Mouse (Mus musculus) olfactory bulb, adult 2 months (tissue): ENCODE data around the gene Kcnn3. TPM values are rescaled to one million over a fixed set of nuclear protein-coding genes. Genes with fewer than 3 reads are reported as not detected.

ENCODE experiments used
- H3K27ac ChIP-seq: fragments of 200-500 bp; 2 replicates; pipeline ENCODE4 v1.5.1; 2012; ENCODE audit warnings: low read depth, low read length; ENCODE audit not compliant: insufficient read depth
- H3K4me1 ChIP-seq: fragments of 200-500 bp; 2 replicates; pipeline ENCODE4 v1.6.1; 2012; ENCODE audit warnings: low read length; ENCODE audit not compliant: control insufficient read depth, insufficient read depth
- H3K4me3 ChIP-seq: fragments of 200-500 bp; 2 replicates; pipeline ENCODE4 v1.5.1; 2012; ENCODE audit warnings: mild to moderate bottlenecking, low read depth, low read length, moderate library complexity; ENCODE audit not compliant: insufficient read depth
- CTCF ChIP-seq: fragments of 200-500 bp; IDR thresholded peaks from 2 replicates; pipeline ENCODE4 v1.5.1; 2012; ENCODE audit warnings: low read depth, mild to moderate bottlenecking, low read length, moderate library complexity; ENCODE audit not compliant: insufficient read depth
- POLR2A ChIP-seq: fragments of 200-500 bp; IDR thresholded peaks from 2 replicates; pipeline ENCODE4 v1.6.1; 2012; ENCODE audit warnings: mild to moderate bottlenecking, low read depth, low read length, moderate library complexity; ENCODE audit not compliant: insufficient read depth
- WGBS: fragments of 180-500 bp; shearing (Covaris S2); methylation state at CpG from one replicate; pipeline ENCODE4 v1.1.7; 2018; 5-methylcytosine and 5-hydroxymethylcytosine counted together
- polyA plus RNA-seq: library from polyadenylated mRNA; stranded (reverse); fragments of >200 nt; gene quantifications from 2 replicates; pipeline ENCODE4 v1.2.4, GENCODE M21; 2012; ENCODE audit warnings: low replicate concordance; ENCODE audit not compliant: missing spikeins, insufficient read depth, insufficient read length

Gene Kcnn3
- polyA plus RNA-seq, 1 experiment, result not detected

DNA sequence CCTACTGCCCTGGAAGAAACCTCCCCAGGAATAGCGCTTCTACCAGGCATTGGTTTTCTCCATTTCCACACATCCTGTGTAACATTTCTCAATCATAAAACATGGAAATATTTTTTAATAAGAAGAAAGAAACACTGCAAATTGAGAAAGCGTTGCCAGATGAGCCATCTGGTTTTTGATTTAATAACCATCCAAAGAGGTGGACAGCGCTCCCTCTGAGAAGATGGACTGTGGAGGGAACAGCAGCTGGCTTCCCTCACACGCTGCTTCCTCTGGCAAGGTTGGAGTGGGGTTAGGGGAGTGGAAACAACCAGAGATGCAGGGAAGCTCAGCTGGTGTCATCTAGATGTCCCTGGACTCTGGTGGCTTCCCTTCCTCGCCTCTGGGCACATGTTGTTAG is 111.8 kb downstream of the Kcnn3 start:
- no peaks in the 10 kb centered on the region for H3K4me1 ChIP-seq
- no peak overlapping the region for H3K27ac ChIP-seq
- no peak for TF ChIP-seq CTCF
- TF ChIP-seq POLR2A, result no peak
- H3K4me3 ChIP-seq, result no peak overlapping the region
- 91% methylated on average over 5 of the region's 5 CpGs for WGBS

DNA sequence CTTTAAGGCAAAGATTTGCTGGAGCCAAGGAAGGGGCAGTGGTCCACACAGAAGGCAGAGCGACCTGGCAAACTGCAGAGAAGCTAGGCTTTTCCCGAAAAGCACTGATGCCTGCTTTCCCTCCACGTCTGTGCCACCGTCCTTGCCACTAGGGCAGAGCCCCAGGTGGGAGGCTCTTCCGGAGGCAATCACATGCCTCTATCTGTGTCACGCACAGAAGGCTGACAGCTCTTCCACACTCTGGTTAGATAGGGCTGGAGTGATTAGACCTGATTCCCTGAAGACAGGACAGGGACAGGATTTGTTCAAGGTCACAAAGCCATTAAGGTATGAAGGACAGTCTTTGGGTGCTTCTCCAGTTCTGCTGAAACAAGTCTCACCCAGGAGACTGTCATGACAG is 113.6 kb downstream of the Kcnn3 start:
- H3K4me3 ChIP-seq, result no peak overlapping the region
- 79% methylated on average over 6 of the region's 6 CpGs for WGBS
- TF ChIP-seq CTCF, result no peak
- no peak for TF ChIP-seq POLR2A
- no peak overlapping the region for H3K27ac ChIP-seq
- no peaks in the 10 kb centered on the region for H3K4me1 ChIP-seq

DNA sequence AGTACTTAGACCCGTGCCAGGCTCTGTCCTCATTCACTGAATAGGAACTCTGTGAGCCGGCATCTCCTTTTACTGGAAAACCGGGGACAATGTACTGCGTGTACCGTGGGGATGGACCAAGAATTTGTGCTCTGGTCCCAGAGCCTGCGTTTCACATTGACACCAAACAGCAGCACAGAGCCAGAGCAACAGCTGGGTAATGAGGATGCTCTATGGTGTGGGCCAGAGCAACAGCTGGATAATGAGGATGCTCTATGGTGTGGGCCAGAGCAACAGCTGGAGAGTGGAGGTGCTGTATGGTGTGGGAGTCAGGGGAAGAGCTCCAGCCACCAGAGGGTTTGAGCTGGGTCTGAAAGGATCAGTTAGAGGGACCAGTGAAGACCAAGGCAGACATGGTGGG is 114.0 kb downstream of the Kcnn3 start:
- no peak overlapping the region for H3K4me3 ChIP-seq
- 81% methylated on average over 6 of the region's 6 CpGs for WGBS
- no peaks in the 10 kb centered on the region for H3K4me1 ChIP-seq
- H3K27ac ChIP-seq, result no peak overlapping the region
- no peak for TF ChIP-seq POLR2A
- no peak for TF ChIP-seq CTCF

DNA sequence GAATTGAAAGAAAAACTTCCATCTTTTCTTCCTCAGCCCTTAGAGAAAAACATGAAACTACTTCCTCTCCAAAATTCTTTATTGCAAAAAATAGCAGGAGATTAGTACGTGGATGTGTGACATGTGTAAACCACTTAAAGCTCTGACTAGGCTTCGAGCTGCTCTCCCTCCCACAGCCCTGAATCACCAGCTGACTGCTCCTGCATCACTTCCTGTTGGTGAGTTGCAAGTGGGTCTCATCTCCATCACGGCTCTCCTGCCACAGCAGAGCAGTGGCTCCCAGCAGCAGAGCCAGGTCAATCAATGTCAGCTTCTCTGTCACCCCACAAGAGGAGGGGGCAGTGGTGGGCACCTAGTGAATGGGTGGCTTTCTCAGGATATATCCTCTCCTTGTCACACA is 120.8 kb downstream of the Kcnn3 start:
- TF ChIP-seq POLR2A (no peak), CTCF (no peak)
- Histone ChIP-seq H3K27ac (no peak overlapping the region), H3K4me1 (peaks cover 7% of the 10 kb centered on the region; the same call in 1 of the 2 replicates), H3K4me3 (no peak overlapping the region)
- 34% methylated on average over 3 of the region's 3 CpGs for WGBS

DNA sequence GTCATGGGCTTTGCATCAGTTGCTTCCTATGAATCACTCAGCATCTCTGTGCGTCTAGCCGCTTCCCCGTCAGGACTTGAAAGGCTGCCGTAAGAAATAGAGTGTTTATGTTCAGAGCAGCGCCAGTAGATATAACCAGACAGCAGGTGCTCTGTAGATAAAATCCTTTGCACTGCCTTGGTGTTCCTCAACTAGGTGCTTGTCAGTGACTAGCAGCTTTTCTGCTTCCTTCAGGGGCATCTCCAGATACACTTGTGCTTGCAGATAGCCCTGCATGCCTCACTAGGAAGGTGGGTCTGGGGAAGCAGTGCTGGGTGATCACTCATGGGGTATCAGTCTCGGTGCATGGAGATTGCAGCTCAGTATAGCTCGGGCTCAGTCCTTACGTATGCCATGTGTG is 123.4 kb downstream of the Kcnn3 start:
- 78% methylated on average over 8 of the region's 8 CpGs for WGBS
- H3K27ac ChIP-seq, result no peak overlapping the region
- H3K4me3 ChIP-seq, result no peak overlapping the region
- peaks cover 25% of the 10 kb centered on the region for H3K4me1 ChIP-seq
- TF ChIP-seq CTCF (no peak), POLR2A (no peak)

DNA sequence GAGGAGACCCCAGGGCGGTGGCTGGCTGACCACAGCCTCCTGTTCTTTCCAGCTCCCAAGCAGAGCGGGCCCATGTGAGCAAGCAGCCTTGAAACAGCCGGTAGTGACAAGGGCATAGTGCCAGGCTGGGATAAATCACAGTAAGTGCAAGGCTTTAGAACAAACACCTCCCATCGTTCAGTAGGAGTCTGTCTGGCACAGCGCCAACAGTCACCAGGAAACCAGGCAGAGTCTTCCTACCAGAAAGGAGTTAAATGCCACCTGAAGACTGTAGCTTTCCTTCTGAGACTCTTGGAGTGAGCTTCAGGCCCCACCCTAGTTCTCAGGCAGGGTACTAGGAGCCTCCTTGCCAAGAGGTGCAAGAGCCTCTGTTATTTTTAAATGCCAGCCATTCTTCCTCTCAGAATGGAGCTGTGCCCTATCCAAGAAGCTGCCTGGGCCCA is 126.9 kb downstream of the Kcnn3 start:
- H3K4me1 ChIP-seq, result peaks cover 23% of the 10 kb centered on the region
- H3K4me3 ChIP-seq, result no peak overlapping the region
- WGBS, result 17% methylated on average over 5 of the region's 5 CpGs
- H3K27ac ChIP-seq, result peak overlapping the region; percentile 42
- TF ChIP-seq CTCF (no peak), POLR2A (no peak)

DNA sequence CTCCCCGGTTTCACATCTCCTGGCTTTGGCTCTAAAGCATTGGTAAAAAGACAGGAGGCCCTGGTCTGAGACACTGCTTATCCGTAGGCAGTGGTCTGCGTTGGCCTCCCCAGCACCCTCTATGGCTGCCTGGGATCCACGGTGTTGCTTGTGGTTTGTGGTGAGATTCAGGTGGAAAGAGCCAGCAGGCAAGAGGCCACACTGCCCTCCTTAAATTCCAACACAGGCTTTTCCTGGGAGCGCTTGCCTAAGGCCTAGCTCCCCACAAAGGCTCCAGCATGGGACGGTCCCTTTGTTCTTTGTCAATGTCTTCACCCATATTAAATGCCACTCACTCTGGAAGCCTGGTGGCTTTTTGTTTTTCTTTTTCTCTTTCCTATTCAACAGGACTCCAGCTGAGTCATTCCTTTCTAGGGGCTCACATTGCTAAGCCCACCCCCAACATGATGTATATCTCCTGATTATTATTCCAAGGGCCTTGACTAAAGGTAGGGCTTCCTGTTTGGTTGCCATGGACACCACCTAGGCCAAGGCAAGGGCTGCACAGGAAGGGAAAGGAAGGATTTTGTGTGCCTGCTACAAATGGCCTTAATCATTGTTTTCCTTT is 127.4 kb downstream of the Kcnn3 start:
- TF ChIP-seq CTCF (no peak), POLR2A (no peak)
- peak overlapping the region; percentile 42 for H3K27ac ChIP-seq
- no peak overlapping the region for H3K4me3 ChIP-seq
- 38% methylated on average over 6 of the region's 6 CpGs for WGBS
- H3K4me1 ChIP-seq, result peaks cover 23% of the 10 kb centered on the region

DNA sequence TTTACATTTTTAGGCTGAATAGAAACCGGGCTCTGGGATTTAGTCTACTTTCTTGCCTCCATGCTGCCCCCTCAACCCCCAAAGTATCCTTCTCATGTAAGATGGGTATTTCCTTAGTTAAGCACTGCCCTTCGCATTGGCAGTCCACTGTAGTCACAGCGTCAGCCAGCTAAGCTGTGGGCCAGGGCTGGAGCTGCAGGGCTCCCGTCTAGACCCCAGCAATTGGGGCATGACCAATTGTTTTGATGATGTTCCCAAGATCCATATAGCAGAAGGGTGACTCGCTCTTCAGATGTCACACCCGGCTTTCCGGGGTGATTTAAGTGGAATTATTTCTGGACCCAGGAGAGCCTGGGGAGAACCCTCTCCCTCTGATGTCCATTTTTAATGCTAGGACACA is 129.9 kb downstream of the Kcnn3 start:
- WGBS, result 91% methylated on average over 7 of the region's 7 CpGs

DNA sequence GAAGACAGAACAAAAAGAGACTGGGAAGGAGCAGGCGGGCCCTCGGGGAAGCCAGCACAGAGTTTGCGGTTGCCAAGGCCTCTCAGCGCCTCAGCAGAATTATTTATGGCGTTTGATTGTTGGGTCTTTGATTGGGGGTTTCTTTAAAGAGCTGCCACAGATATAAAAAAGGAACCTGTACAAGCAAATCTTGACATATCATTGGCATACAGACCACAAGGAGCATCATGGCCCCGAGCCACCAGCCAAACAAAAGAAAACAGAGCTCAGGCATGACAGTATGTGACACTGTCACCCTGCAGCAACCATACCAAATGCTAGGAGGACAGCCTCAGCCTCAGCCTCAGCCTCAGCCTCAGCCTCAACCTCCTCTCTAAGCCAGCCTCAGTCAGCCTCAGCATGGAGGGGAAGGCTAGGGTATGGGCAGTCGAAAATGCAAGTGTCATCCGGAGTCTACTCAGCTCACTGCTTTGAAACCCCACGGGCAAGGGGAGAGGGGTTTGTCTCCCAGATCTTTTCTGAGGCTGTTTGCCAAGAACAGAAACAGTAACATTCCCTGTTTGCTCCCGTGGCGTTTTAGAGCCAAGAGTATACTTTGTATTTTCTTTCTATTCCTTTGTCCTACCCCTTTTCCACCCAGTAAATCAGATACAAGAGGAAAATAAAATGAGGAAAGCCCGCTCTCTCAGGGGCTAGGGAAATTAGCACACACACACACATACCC is 133.4 kb downstream of the Kcnn3 start:
- H3K4me1 ChIP-seq, result peaks cover 5% of the 10 kb centered on the region
- 55% methylated on average over 12 of the region's 12 CpGs for WGBS
- H3K27ac ChIP-seq, result peak overlapping the region; percentile 61; the same call in 1 of the 2 replicates
- H3K4me3 ChIP-seq, result no peak overlapping the region
- TF ChIP-seq POLR2A (no peak), CTCF (no peak)

More for the DNA sequence above, 129.9 kb downstream of the Kcnn3 start:
- H3K4me1 ChIP-seq, result peaks cover 28% of the 10 kb centered on the region
- no peak overlapping the region for H3K27ac ChIP-seq
- TF ChIP-seq CTCF, result no peak
- no peak for TF ChIP-seq POLR2A
- no peak overlapping the region for H3K4me3 ChIP-seq
